Mouse (Mus musculus) neural tube, embryonic 13.5 days (tissue): ENCODE measurements around the gene Ube2o. TPM values are rescaled to one million over a fixed set of nuclear protein-coding genes. Genes with fewer than 3 reads are reported as not detected.

Experiments
- ATAC-seq: fragments of 200-750 bp; cut with Nextera tagmentation; 2 replicates; pipeline ENCODE4 v1.8.0; 2017; ENCODE audit warnings: low read depth, mild to moderate bottlenecking, moderate TSS enrichment, moderate library complexity
- H3K27ac ChIP-seq: fragments of 300-500 bp; sonication (generic); replicated peaks from 2 replicates; pipeline ENCODE4 v1.5.1; 2015; ENCODE audit warnings: moderate library complexity, mild to moderate bottlenecking, inconsistent platforms
- H3K27me3 ChIP-seq: fragments of 300-500 bp; sonication (generic); 2 replicates; pipeline ENCODE4 v1.6.1; 2015; ENCODE audit warnings: mild to moderate bottlenecking, inconsistent platforms
- H3K36me3 ChIP-seq: fragments of 300-500 bp; sonication (generic); 2 replicates; pipeline ENCODE4 v1.6.1; 2015; ENCODE audit warnings: mild to moderate bottlenecking, inconsistent platforms
- H3K4me1 ChIP-seq: fragments of 300-500 bp; sonication (generic); replicated peaks from 2 replicates; pipeline ENCODE4 v1.6.1; 2015; ENCODE audit warnings: inconsistent platforms
- H3K4me2 ChIP-seq: fragments of 300-500 bp; sonication (generic); 2 replicates; pipeline ENCODE4 v1.6.1; 2015; ENCODE audit warnings: inconsistent platforms, mild to moderate bottlenecking, moderate library complexity
- H3K4me3 ChIP-seq: fragments of 300-500 bp; sonication (generic); 2 replicates; pipeline ENCODE4 v1.5.1; 2015; ENCODE audit warnings: mild to moderate bottlenecking, inconsistent platforms
- H3K9ac ChIP-seq: fragments of 300-500 bp; sonication (generic); 2 replicates; pipeline ENCODE4 v1.6.1; 2015; ENCODE audit warnings: moderate library complexity, mild to moderate bottlenecking, inconsistent platforms
- H3K9me3 ChIP-seq: fragments of 300-500 bp; sonication (generic); 2 replicates; pipeline ENCODE4 v1.6.1; 2016; ENCODE audit warnings: inconsistent platforms
- WGBS: fragments of 180-500 bp; shearing (Covaris S2); methylation state at CpG from one replicate; pipeline ENCODE4 v1.1.7; 2015; 5-methylcytosine and 5-hydroxymethylcytosine counted together
- polyA plus RNA-seq: library from polyadenylated mRNA; unstranded; fragments of >200 nt; fragmentation: Nextera tagmentation; extraction: Ambion mirVana; gene quantifications from 2 replicates; pipeline ENCODE4 v1.2.1, GENCODE M21; 2015

The Ube2o gene
- polyA plus RNA-seq, 1 experiment from 2014 or later = 24.6 TPM

GRCm38 (mm10) chr11:116513531-116514038 is 67.7 kb downstream of the Ube2o start:
- peaks cover 7% of the 10 kb centered on the region; the same call in 1 of the 2 replicates for H3K4me1 ChIP-seq
- no peak overlapping the region for H3K27ac ChIP-seq
- H3K4me3 ChIP-seq = no peak overlapping the region
- ATAC-seq = no peak
- H3K4me2 ChIP-seq = no peak overlapping the region
- peaks cover 8% of the 10 kb centered on the region; the same call in 1 of the 2 replicates for H3K27me3 ChIP-seq
- H3K9ac ChIP-seq = no peak overlapping the region
- H3K9me3 ChIP-seq = no peaks in the 10 kb centered on the region
- 82% methylated on average over 4 of the region's 4 CpGs for WGBS
- H3K36me3 ChIP-seq = no peaks in the 10 kb centered on the region

- no peak overlapping the region for H3K9ac ChIP-seq
- H3K36me3 ChIP-seq = no peaks in the 10 kb centered on the region
- no peak overlapping the region for H3K4me2 ChIP-seq
- H3K4me3 ChIP-seq = no peak overlapping the region
- H3K27me3 ChIP-seq = peaks cover 8% of the 10 kb centered on the region; the same call in 1 of the 2 replicates
- H3K9me3 ChIP-seq = no peaks in the 10 kb centered on the region
- ATAC-seq = no peak
- H3K27ac ChIP-seq = no peak overlapping the region
- H3K4me1 ChIP-seq = peaks cover 7% of the 10 kb centered on the region; the same call in 1 of the 2 replicates
- 84% methylated on average over 6 of the region's 6 CpGs for WGBS
Observed at GRCm38 (mm10) chr11:116512987-116513386, 68.3 kb downstream of the Ube2o start.

GRCm38 (mm10) chr11:116512154-116512553 is 69.1 kb downstream of the Ube2o start:
- H3K9me3 ChIP-seq = no peaks in the 10 kb centered on the region
- ATAC-seq = no peak
- no peaks in the 10 kb centered on the region for H3K36me3 ChIP-seq
- H3K9ac ChIP-seq = no peak overlapping the region
- 93% methylated on average over 7 of the region's 7 CpGs for WGBS
- H3K27me3 ChIP-seq = peaks cover 8% of the 10 kb centered on the region; the same call in 1 of the 2 replicates
- peaks cover 7% of the 10 kb centered on the region; the same call in 1 of the 2 replicates for H3K4me1 ChIP-seq
- H3K4me2 ChIP-seq = no peak overlapping the region
- H3K27ac ChIP-seq = no peak overlapping the region
- H3K4me3 ChIP-seq = no peak overlapping the region

GRCm38 (mm10) chr11:116511301-116511868 is 69.9 kb downstream of the Ube2o start:
- ATAC-seq = no peak
- Histone ChIP-seq H3K36me3 (no peaks in the 10 kb centered on the region), H3K27me3 (peaks cover 8% of the 10 kb centered on the region; the same call in 1 of the 2 replicates), H3K27ac (no peak overlapping the region), H3K9ac (no peak overlapping the region), H3K9me3 (no peaks in the 10 kb centered on the region), H3K4me2 (no peak overlapping the region), H3K4me3 (no peak overlapping the region), H3K4me1 (peaks cover 10% of the 10 kb centered on the region; the same call in 1 of the 2 replicates)
- WGBS = 71% methylated on average over 7 of the region's 7 CpGs

- no peak overlapping the region for H3K9ac ChIP-seq
- 75% methylated on average over 2 of the region's 2 CpGs for WGBS
- H3K4me3 ChIP-seq = no peak overlapping the region
- H3K27me3 ChIP-seq = no peaks in the 10 kb centered on the region
- H3K36me3 ChIP-seq = no peaks in the 10 kb centered on the region
- ATAC-seq = no peak
- 0 out of 2 replicates have a peak, but pooled peaks cover 5% of the 10 kb centered on the region for H3K4me1 ChIP-seq
- no peaks in the 10 kb centered on the region for H3K9me3 ChIP-seq
- no peak overlapping the region for H3K27ac ChIP-seq
- H3K4me2 ChIP-seq = no peak overlapping the region
Observed at GRCm38 (mm10) chr11:116508689-116509088, 72.6 kb downstream of the Ube2o start.

- H3K9me3 ChIP-seq = no peaks in the 10 kb centered on the region
- no peak overlapping the region for H3K27ac ChIP-seq
- WGBS = 76% methylated on average over 17 of the region's 17 CpGs
- H3K4me1 ChIP-seq = peaks cover 5% of the 10 kb centered on the region; the same call in 1 of the 2 replicates
- H3K27me3 ChIP-seq = no peaks in the 10 kb centered on the region
- H3K9ac ChIP-seq = no peak overlapping the region
- no peaks in the 10 kb centered on the region for H3K36me3 ChIP-seq
- no peak for ATAC-seq
- no peak overlapping the region for H3K4me2 ChIP-seq
- no peak overlapping the region for H3K4me3 ChIP-seq
Observed at GRCm38 (mm10) chr11:116506151-116506875, 74.9 kb downstream of the Ube2o start.

GRCm38 (mm10) chr11:116505573-116505972 is 75.7 kb downstream of the Ube2o start:
- H3K4me2 ChIP-seq = no peak overlapping the region
- H3K9me3 ChIP-seq = no peaks in the 10 kb centered on the region
- WGBS = 78% methylated on average over 5 of the region's 5 CpGs
- ATAC-seq = no peak
- H3K4me3 ChIP-seq = no peak overlapping the region
- H3K9ac ChIP-seq = no peak overlapping the region
- H3K27me3 ChIP-seq = no peaks in the 10 kb centered on the region
- H3K4me1 ChIP-seq = peaks cover 9% of the 10 kb centered on the region; the same call in 1 of the 2 replicates
- no peak overlapping the region for H3K27ac ChIP-seq
- H3K36me3 ChIP-seq = no peaks in the 10 kb centered on the region

GRCm38 (mm10) chr11:116504516-116504915 is 76.7 kb downstream of the Ube2o start:
- Histone ChIP-seq H3K36me3 (no peaks in the 10 kb centered on the region), H3K4me3 (no peak overlapping the region), H3K9ac (no peak overlapping the region), H3K27me3 (no peaks in the 10 kb centered on the region), H3K9me3 (no peaks in the 10 kb centered on the region), H3K4me1 (peaks cover 9% of the 10 kb centered on the region; the same call in 1 of the 2 replicates), H3K4me2 (no peak overlapping the region), H3K27ac (no peak overlapping the region)
- ATAC-seq = no peak
- 92% methylated on average over 17 of the region's 17 CpGs for WGBS

- H3K4me2 ChIP-seq = no peak overlapping the region
- H3K4me1 ChIP-seq = peaks cover 8% of the 10 kb centered on the region; the same call in 1 of the 2 replicates
- H3K9ac ChIP-seq = no peak overlapping the region
- H3K9me3 ChIP-seq = no peaks in the 10 kb centered on the region
- no peaks in the 10 kb centered on the region for H3K36me3 ChIP-seq
- WGBS = 29% methylated on average over 7 of the region's 7 CpGs
- H3K27ac ChIP-seq = peak overlapping the region; percentile 64
- no peaks in the 10 kb centered on the region for H3K27me3 ChIP-seq
- peak; percentile 50; the same call in 1 of the 2 replicates for ATAC-seq
- no peak overlapping the region for H3K4me3 ChIP-seq
Observed at GRCm38 (mm10) chr11:116501005-116501746, 80.1 kb downstream of the Ube2o start.

GRCm38 (mm10) chr11:116499018-116499417 is 82.2 kb downstream of the Ube2o start:
- H3K9me3 ChIP-seq = no peaks in the 10 kb centered on the region
- H3K4me3 ChIP-seq = peak overlapping the region; percentile 26; the same call in 1 of the 2 replicates
- H3K4me2 ChIP-seq = peak overlapping the region; percentile 51
- no peak for ATAC-seq
- H3K27me3 ChIP-seq = no peaks in the 10 kb centered on the region
- H3K36me3 ChIP-seq = no peaks in the 10 kb centered on the region
- H3K4me1 ChIP-seq = peaks cover 19% of the 10 kb centered on the region
- no peak overlapping the region for H3K27ac ChIP-seq
- no peak overlapping the region for H3K9ac ChIP-seq
- 50% methylated on average over 6 of the region's 6 CpGs for WGBS

- peak overlapping the region; percentile 26; the same call in 1 of the 2 replicates for H3K4me3 ChIP-seq
- 26% methylated on average over 33 of the region's 34 CpGs for WGBS
- H3K4me1 ChIP-seq = peaks cover 23% of the 10 kb centered on the region
- H3K9me3 ChIP-seq = no peaks in the 10 kb centered on the region
- no peak overlapping the region for H3K27ac ChIP-seq
- H3K36me3 ChIP-seq = no peaks in the 10 kb centered on the region
- peak overlapping the region; percentile 51 for H3K4me2 ChIP-seq
- no peaks in the 10 kb centered on the region for H3K27me3 ChIP-seq
- H3K9ac ChIP-seq = peak overlapping the region; percentile 50; the same call in 1 of the 2 replicates
- ATAC-seq = peak; percentile 41; the same call in 1 of the 2 replicates
Observed at GRCm38 (mm10) chr11:116498596-116498995, 82.7 kb downstream of the Ube2o start.
